Mouse (Mus musculus): ENCODE measurements around the gene Ppp2r2d. TPM values are rescaled to one million over a fixed set of nuclear protein-coding genes. Genes with fewer than 3 reads are reported as not detected.

Ppp2r2d gene
- total RNA-seq, 1 experiment: 96.6 TPM

DNA sequence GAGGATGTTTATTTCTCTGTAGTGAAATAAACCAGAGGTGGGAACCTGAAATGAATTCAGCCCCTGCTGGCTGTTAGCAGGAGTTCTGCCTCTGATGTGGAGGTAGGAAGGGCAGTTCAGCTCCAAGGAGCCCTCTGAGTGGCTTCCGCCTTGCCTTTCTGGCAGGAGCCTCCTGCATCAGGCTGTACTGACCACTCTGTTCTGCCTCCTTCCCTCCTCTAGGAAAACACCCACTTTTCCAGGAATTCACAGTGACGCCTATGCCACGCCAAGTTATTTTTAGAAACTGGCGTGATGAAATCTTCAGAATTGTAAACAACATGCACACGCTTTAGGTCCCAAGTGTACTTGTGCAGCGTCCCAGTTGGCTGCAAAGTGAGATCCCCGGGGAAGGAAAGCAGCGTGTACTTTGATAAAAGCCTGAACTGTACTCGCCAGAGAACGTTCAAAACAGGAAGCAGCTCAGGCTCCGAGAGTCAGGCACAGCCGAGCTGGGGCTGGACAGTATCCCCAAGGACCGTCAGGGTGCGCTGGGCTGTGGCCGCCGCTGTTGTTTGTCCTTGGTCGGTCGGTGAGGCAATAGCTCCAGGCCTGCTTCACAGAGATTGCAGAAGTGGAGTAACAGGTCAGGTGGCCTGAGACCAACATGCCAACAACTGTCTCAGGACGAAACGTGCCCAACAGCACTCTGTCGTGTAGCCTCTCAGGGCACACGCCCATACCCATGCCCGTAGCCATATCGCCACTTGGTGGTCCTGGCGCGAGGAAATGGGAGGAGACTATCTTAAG is 73.5 kb downstream of the Ppp2r2d start:
- no peaks in the 10 kb centered on the region for H3K36me3 ChIP-seq (ENCODE audit: control insufficient read depth, insufficient read depth, low read length, poor library complexity, severe bottlenecking)
- H3K9me3 ChIP-seq (ENCODE audit: control insufficient read depth, insufficient read depth, low read depth, low read length): no peaks in the 10 kb centered on the region
- no peak for DNase-seq (ENCODE audit: low read depth, low spot score)
- H3K4me3 ChIP-seq (ENCODE audit: insufficient read depth in 1 of 2, low read depth in 1 of 2, low read length in 2 of 2, poor library complexity in 1 of 2, severe bottlenecking in 1 of 2): peak overlapping the region; percentile 41 to 54
- in situ Hi-C loops (cut with MboI; ENCODE audit: low sequenced_read_pairs in 2 of 2, unreplicated experiment in 2 of 2): no loop called here
- TF ChIP-seq ZC3H11A (IDR thresholded peaks at IDR 0.05; ENCODE audit: borderline replicate concordance, low read depth, low read length): no peak
- TF ChIP-seq HCFC1 (IDR thresholded peaks at IDR 0.05; ENCODE audit: borderline replicate concordance, insufficient read depth, low read length): no peak
- no peak for TF ChIP-seq MAFK (IDR thresholded peaks at IDR 0.05; ENCODE audit: insufficient read depth, low read depth, low read length)
- TF ChIP-seq CHD2 (IDR thresholded peaks at IDR 0.05; ENCODE audit: low read depth, low read length): no peak
- no peak for TF ChIP-seq ZNF384 (IDR thresholded peaks at IDR 0.05; ENCODE audit: low read depth, low read length)
- H3K9ac ChIP-seq (ENCODE audit: insufficient read depth, low read depth, low read length, poor library complexity, severe bottlenecking): peak overlapping the region; percentile 24; the same call in 1 of the 2 replicates
- H3K4me1 ChIP-seq (ENCODE audit: control insufficient read depth in 2 of 2, insufficient read depth in 2 of 2, low read length in 2 of 2, poor library complexity in 1 of 2): peaks cover 2 to 3% of the 10 kb centered on the region in 2 experiments; a peak in 3 of 4 replicates
- H3K27ac ChIP-seq (ENCODE audit: insufficient read depth, low read depth, low read length, poor library complexity, severe bottlenecking): peak overlapping the region; percentile 24; the same call in 1 of the 2 replicates

DNA sequence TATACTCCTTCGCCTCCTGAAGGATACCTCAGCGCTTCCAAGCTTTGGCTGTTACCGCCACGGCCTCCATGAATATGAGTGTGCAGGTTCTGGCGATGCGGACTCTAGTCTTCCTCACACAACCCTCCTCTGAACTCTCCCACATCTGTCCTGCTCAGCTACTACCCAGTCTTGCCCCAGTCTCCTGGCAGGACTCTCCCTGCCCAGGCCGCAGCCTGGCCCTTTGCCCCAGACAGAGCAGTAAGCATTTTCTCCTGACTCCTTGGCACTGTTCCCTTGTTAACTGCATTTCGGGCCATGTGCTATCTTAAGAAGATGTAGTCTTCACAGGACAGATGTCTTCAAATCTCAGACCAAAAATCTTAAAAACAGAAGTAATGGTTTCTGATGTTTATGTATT is 75.7 kb downstream of the Ppp2r2d start:
- no peak overlapping the region for H3K27ac ChIP-seq (ENCODE audit: insufficient read depth, low read depth, low read length, poor library complexity, severe bottlenecking)
- no peaks in the 10 kb centered on the region for H3K9me3 ChIP-seq (ENCODE audit: control insufficient read depth, insufficient read depth, low read depth, low read length)
- H3K4me3 ChIP-seq (ENCODE audit: insufficient read depth in 1 of 2, low read depth in 1 of 2, low read length in 2 of 2, poor library complexity in 1 of 2, severe bottlenecking in 1 of 2): no peak overlapping the region
- in situ Hi-C loops (cut with MboI; ENCODE audit: low sequenced_read_pairs in 2 of 2, unreplicated experiment in 2 of 2): loop anchor here in 1 of 2 experiments (5.0 kb wide), 1 partner anchor 79 kb away; no protein-coding TSS in a partner anchor
- H3K9ac ChIP-seq (ENCODE audit: insufficient read depth, low read depth, low read length, poor library complexity, severe bottlenecking): no peak overlapping the region
- H3K36me3 ChIP-seq (ENCODE audit: control insufficient read depth, insufficient read depth, low read length, poor library complexity, severe bottlenecking): no peaks in the 10 kb centered on the region
- H3K4me1 ChIP-seq (ENCODE audit: control insufficient read depth in 2 of 2, insufficient read depth in 2 of 2, low read length in 2 of 2, poor library complexity in 1 of 2): peaks cover 2 to 3% of the 10 kb centered on the region in 2 experiments; a peak in 3 of 4 replicates
- no peak for TF ChIP-seq MAFK (IDR thresholded peaks at IDR 0.05; ENCODE audit: insufficient read depth, low read depth, low read length)
- TF ChIP-seq HCFC1 (IDR thresholded peaks at IDR 0.05; ENCODE audit: borderline replicate concordance, insufficient read depth, low read length): no peak
- no peak for DNase-seq (ENCODE audit: low read depth, low spot score)

DNA sequence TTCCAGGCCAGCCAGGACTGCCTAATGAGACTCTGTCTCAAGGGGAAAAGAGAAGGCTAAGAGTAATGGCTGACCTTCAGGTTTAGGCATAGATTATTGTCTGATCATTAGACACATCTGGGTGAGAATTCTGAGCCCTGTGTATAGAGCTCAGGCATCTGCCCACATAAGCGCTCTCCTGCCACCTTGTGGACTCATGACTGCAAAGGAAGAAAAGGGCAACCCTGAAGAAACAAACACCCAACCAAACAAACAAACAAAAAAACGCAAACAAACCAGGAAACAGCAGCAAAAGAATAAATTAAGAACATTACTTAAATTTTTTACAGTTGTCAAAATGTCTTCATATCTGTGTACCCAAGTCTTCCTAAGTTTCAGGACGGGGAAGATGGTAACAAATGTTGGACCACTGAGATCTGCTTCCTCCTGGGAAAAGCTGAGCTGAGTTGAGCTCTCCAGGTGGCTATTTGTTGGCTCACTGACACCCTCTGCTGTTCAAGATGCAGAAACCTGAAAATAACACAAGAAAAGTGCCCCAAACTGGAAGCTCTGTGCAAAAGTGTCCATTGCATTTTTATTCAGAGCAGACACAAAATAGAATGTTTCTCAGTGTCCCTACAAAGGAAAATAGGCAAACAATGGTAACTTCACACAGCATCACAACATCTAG is 78.0 kb downstream of the Ppp2r2d start:
- Histone ChIP-seq H3K36me3 (ENCODE audit: control insufficient read depth, insufficient read depth, low read length, poor library complexity, severe bottlenecking) (no peaks in the 10 kb centered on the region), H3K27ac (ENCODE audit: insufficient read depth, low read depth, low read length, poor library complexity, severe bottlenecking) (no peak overlapping the region), H3K4me1 (ENCODE audit: control insufficient read depth in 2 of 2, insufficient read depth in 2 of 2, low read length in 2 of 2, poor library complexity in 1 of 2) (peaks cover 2 to 3% of the 10 kb centered on the region in 2 experiments; a peak in 3 of 4 replicates), H3K4me3 (ENCODE audit: insufficient read depth in 1 of 2, low read depth in 1 of 2, low read length in 2 of 2, poor library complexity in 1 of 2, severe bottlenecking in 1 of 2) (no peak overlapping the region), H3K9me3 (ENCODE audit: control insufficient read depth, insufficient read depth, low read depth, low read length) (no peaks in the 10 kb centered on the region), H3K9ac (ENCODE audit: insufficient read depth, low read depth, low read length, poor library complexity, severe bottlenecking) (no peak overlapping the region)
- peak; percentile 66 for DNase-seq (ENCODE audit: low read depth, low spot score)
- no peak for TF ChIP-seq MAFK (IDR thresholded peaks at IDR 0.05; ENCODE audit: insufficient read depth, low read depth, low read length)
- no peak for TF ChIP-seq ZNF384 (IDR thresholded peaks at IDR 0.05; ENCODE audit: low read depth, low read length)
- TF ChIP-seq ZC3H11A (IDR thresholded peaks at IDR 0.05; ENCODE audit: borderline replicate concordance, low read depth, low read length): peak; percentile 46; the same call in 1 of the 2 replicates
- no peak for TF ChIP-seq CHD2 (IDR thresholded peaks at IDR 0.05; ENCODE audit: low read depth, low read length)
- in situ Hi-C loops (cut with MboI; ENCODE audit: low sequenced_read_pairs in 2 of 2, unreplicated experiment in 2 of 2): loop anchor here in 1 of 2 experiments (5.0 kb wide), 1 partner anchor 82 kb away; no protein-coding TSS in a partner anchor

DNA sequence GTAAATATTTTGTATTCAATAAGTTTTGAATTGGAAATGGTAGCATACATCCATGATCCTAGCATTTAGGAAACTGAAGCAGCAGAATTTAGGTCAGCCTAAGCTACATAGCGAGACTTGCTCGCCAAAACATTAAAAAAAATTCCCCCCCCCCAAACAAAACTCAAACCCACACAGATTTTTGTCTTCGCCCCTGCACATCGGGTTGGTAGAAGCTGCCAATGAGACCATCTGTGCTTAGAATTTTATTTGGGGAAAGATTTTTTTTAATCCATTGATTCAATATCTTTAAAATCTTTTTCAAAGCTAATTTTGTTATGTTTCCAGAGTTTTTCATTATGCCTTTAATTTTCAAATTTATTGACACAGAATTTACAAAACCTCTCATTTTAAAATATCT is 82.6 kb downstream of the Ppp2r2d start:
- no peaks in the 10 kb centered on the region for H3K36me3 ChIP-seq (ENCODE audit: control insufficient read depth, insufficient read depth, low read length, poor library complexity, severe bottlenecking)
- H3K4me3 ChIP-seq (ENCODE audit: insufficient read depth in 1 of 2, low read depth in 1 of 2, low read length in 2 of 2, poor library complexity in 1 of 2, severe bottlenecking in 1 of 2): no peak overlapping the region
- DNase-seq (ENCODE audit: low read depth, low spot score): no peak
- no peaks in the 10 kb centered on the region for H3K9me3 ChIP-seq (ENCODE audit: control insufficient read depth, insufficient read depth, low read depth, low read length)
- in situ Hi-C loops (cut with MboI; ENCODE audit: low sequenced_read_pairs in 2 of 2, unreplicated experiment in 2 of 2): no loop called here
- H3K4me1 ChIP-seq (ENCODE audit: control insufficient read depth in 2 of 2, insufficient read depth in 2 of 2, low read length in 2 of 2, poor library complexity in 1 of 2): peaks cover 1 to 2% of the 10 kb centered on the region in 2 experiments; a peak in 2 of 4 replicates
- no peak overlapping the region for H3K9ac ChIP-seq (ENCODE audit: insufficient read depth, low read depth, low read length, poor library complexity, severe bottlenecking)
- no peak overlapping the region for H3K27ac ChIP-seq (ENCODE audit: insufficient read depth, low read depth, low read length, poor library complexity, severe bottlenecking)
- TF ChIP-seq CHD2 (IDR thresholded peaks at IDR 0.05; ENCODE audit: low read depth, low read length): no peak
- TF ChIP-seq HCFC1 (IDR thresholded peaks at IDR 0.05; ENCODE audit: borderline replicate concordance, insufficient read depth, low read length): no peak
- no peak for TF ChIP-seq ZC3H11A (IDR thresholded peaks at IDR 0.05; ENCODE audit: borderline replicate concordance, low read depth, low read length)
- no peak for TF ChIP-seq MAFK (IDR thresholded peaks at IDR 0.05; ENCODE audit: insufficient read depth, low read depth, low read length)
- no peak for TF ChIP-seq ZNF384 (IDR thresholded peaks at IDR 0.05; ENCODE audit: low read depth, low read length)

Other genes starting within 250 kb of the Ppp2r2d start
- gene Mapk1ip1, start 194 bp downstream of the Ppp2r2d start, total RNA-seq (2012; rRNA removed): 11.0 and 13.3 TPM in 2 replicates
- 56.6 and 73.8 TPM in 2 replicates for gene Bnip3, start 63.4 kb downstream of the Ppp2r2d start, total RNA-seq (2012; rRNA removed)
- 0.09 and 0.11 TPM in 2 replicates for gene Jakmip3, start 94.7 kb downstream of the Ppp2r2d start, total RNA-seq (2012; rRNA removed)
- 3.6 and 4.5 TPM in 2 replicates for gene Dpysl4, start 239.9 kb downstream of the Ppp2r2d start, total RNA-seq (2012; rRNA removed)

Measured in ES-E14 (cell line).